In genomic region chr11:109032729-109033128, GRCm38 (mm10) we compare ENCODE assay signal across 11 mouse cellular contexts.
DNase-seq lines count a peak whose midpoint lies in the region; ATAC-seq and TF ChIP-seq lines count a peak whose summit lies in the region.
"Had no signal": no experiment of that assay in that cellular context is flagged by ENCODE, and none has a peak within 500 bp of the region (broad histone marks: within the 10 kb centered on the region; RNA-seq: fewer than 3 reads in every experiment).

No protein-coding gene starts in this region.

- H3K4me2 ChIP-seq in liver, postnatal 0 days (ENCODE audit: low read depth, low read length), result no peak overlapping the region
- H3K4me2 ChIP-seq in hindbrain, embryonic 11.5 days (replicated peaks; ENCODE audit: low read depth, low read length), result no peak overlapping the region
- H3K4me2 ChIP-seq: heart, embryonic 13.5 days; limb, embryonic 15.5 days had no signal

- no peaks in the 10 kb centered on the region for H3K27me3 ChIP-seq in liver, postnatal 0 days (ENCODE audit: insufficient read depth, low read length)
- H3K27me3 ChIP-seq in hindbrain, embryonic 11.5 days (ENCODE audit: control insufficient read depth, insufficient read depth, low read length), result no peaks in the 10 kb centered on the region
- H3K27me3 ChIP-seq: limb, embryonic 15.5 days had no signal

- no peak overlapping the region for H3K27ac ChIP-seq in liver, postnatal 0 days (ENCODE audit: low read depth)
- no peak overlapping the region; the same call in 1 of the 2 replicates for H3K27ac ChIP-seq in hindbrain, embryonic 11.5 days (ENCODE audit: low read depth, low read length)
- H3K27ac ChIP-seq: heart, embryonic 13.5 days; limb, embryonic 15.5 days had no signal

- WGBS in liver, postnatal 0 days (ENCODE audit: insufficient replicate concordance), result 60% methylated on average over 6 of the region's 6 CpGs
- WGBS in hindbrain, embryonic 11.5 days, result 26% methylated on average over 6 of the region's 6 CpGs

- TF ChIP-seq EP300 in liver, postnatal 0 days (IDR thresholded peaks at IDR 0.05; ENCODE audit: low read depth), result no peak

- no peaks in the 10 kb centered on the region for H3K9me3 ChIP-seq in liver, postnatal 0 days (ENCODE audit: low read length)
- H3K9me3 ChIP-seq in hindbrain, embryonic 11.5 days (ENCODE audit: control insufficient read depth, low read length), result no peaks in the 10 kb centered on the region
- H3K9me3 ChIP-seq: heart, embryonic 13.5 days; limb, embryonic 15.5 days had no signal

- H3K36me3 ChIP-seq in liver, postnatal 0 days (replicated peaks; ENCODE audit: insufficient read depth, low read length), result no peaks in the 10 kb centered on the region
- no peaks in the 10 kb centered on the region for H3K36me3 ChIP-seq in hindbrain, embryonic 11.5 days (ENCODE audit: control insufficient read depth, insufficient read depth, low read length)
- H3K36me3 ChIP-seq: heart, embryonic 13.5 days; limb, embryonic 15.5 days had no signal

- peak; percentile 9 for DNase-seq in liver, postnatal 0 days
- DNase-seq in liver, result no peak
- peak; percentile 26 for DNase-seq in hindbrain, embryonic 11.5 days (ENCODE audit: low spot score)
- peak; percentile 34 to 36 for DNase-seq in left cerebral cortex, postnatal 36 days (ENCODE audit: low spot score in 2 of 2)
- DNase-seq in right cerebral cortex, postnatal 10 days (ENCODE audit: low spot score in 2 of 2), result peak; percentile 93
- no peak for DNase-seq in kidney, postnatal 25 days
- DNase-seq in ovary, adult 18-20 months (ENCODE audit: low spot score), result no peak
- DNase-seq: cerebellum, adult 11 months had no signal

- intact Hi-C loops in left cerebral cortex, postnatal 36 days (cut with DNase I), result loop anchor here (5.0 kb wide), 1 partner anchor 105 kb away; no protein-coding TSS in a partner anchor

- TF ChIP-seq CTCF in liver, postnatal 0 days (IDR thresholded peaks at IDR 0.05; ENCODE audit: low read depth), result no peak

- no peak overlapping the region for H3K4me3 ChIP-seq in liver, postnatal 0 days (ENCODE audit: low read depth, low read length)
- H3K4me3 ChIP-seq in hindbrain, embryonic 11.5 days (ENCODE audit: low read depth, low read length), result no peak overlapping the region
- H3K4me3 ChIP-seq: heart, embryonic 13.5 days; limb, embryonic 15.5 days had no signal

- ATAC-seq in liver, postnatal 0 days, result no peak
- ATAC-seq in hindbrain, embryonic 11.5 days (ENCODE audit: low FRiP score), result peak; percentile 71
- no peak for ATAC-seq in granulocyte monocyte progenitor cell, adult 5-6 weeks (replicated peaks; ENCODE audit: poor library complexity, severe bottlenecking)

- no peaks in the 10 kb centered on the region for H3K4me1 ChIP-seq in liver, postnatal 0 days (ENCODE audit: insufficient read depth)
- H3K4me1 ChIP-seq in hindbrain, embryonic 11.5 days (replicated peaks; ENCODE audit: control insufficient read depth, insufficient read depth, low read length), result no peaks in the 10 kb centered on the region

- H3K9ac ChIP-seq in liver, postnatal 0 days (replicated peaks), result no peak overlapping the region
- H3K9ac ChIP-seq in hindbrain, embryonic 11.5 days (ENCODE audit: low read depth, low read length), result no peak overlapping the region
- H3K9ac ChIP-seq: heart, embryonic 13.5 days; limb, embryonic 15.5 days had no signal

Comparison
In these comparisons a context has a peak if more than half of its experiments do, and no peak if none do; other contexts are left out.
1. DNase-seq: peak in liver, postnatal 0 days (single experiment), hindbrain, embryonic 11.5 days (single experiment), left cerebral cortex, postnatal 36 days (2 of 2) and right cerebral cortex, postnatal 10 days (2 of 2); none in liver (single experiment), kidney, postnatal 25 days (0 of 2) and ovary, adult 18-20 months (single experiment).